Mouse (Mus musculus): ENCODE results near the gene Kremen2. TPM values are rescaled to one million over a fixed set of nuclear protein-coding genes. Genes with fewer than 3 reads are reported as not detected.

Gene Kremen2
- polyA plus RNA-seq, 1 experiment from 2014 or later: 1.5 TPM

DNA sequence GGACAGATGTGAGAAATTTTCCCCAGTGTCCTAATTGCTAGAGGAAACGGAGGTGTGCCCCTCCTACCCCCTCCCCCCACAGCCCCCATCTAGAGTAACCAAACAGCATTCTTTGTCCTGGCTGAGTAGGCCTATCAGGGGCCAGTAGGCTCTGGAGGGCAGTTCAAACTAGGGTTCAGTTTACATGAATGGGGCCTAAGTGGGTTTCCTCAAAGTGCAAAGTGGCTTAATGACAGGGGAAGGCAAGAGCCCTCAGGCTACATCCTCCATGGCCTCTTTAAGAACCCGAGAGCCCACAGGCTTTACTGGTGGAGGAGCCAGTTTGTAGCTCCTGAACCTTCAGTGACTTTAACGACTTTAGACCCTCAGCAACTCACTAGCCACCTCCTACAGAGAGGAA lies 49.8 kb downstream of the Kremen2 start:
- Histone ChIP-seq H3K4me3 (no peak overlapping the region), H3K9ac (replicated peaks) (no peak overlapping the region), H3K27me3 (peaks cover 48% of the 10 kb centered on the region), H3K4me2 (replicated peaks) (no peak overlapping the region), H3K36me3 (no peaks in the 10 kb centered on the region), H3K27ac (replicated peaks) (no peak overlapping the region), H3K9me3 (no peaks in the 10 kb centered on the region), H3K4me1 (0 out of 2 replicates have a peak, but pooled peaks cover 4% of the 10 kb centered on the region)
- 17% methylated on average over 3 of the region's 3 CpGs for WGBS
- ATAC-seq (ENCODE audit: low FRiP score, low read depth): no peak

DNA sequence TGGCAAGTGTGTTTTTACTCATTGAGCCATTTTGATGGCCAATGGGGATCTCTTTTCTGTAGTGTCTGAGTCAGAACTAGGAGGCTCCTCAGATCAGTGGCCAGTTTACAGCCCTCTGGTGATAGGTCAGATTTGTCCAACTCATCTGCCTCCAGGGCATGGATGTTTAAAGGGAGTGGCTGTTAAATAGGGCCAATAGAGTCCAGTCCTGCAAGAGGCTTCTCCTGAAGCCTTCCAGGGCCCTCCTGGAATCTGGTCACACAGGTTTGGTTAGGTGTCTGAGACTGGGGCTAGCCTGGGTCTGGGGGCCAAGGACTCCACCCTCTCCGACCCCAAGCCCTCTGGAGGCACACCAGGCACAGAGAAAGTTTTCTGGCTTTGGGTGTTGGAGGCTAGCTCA lies 51.1 kb downstream of the Kremen2 start:
- H3K27ac ChIP-seq (replicated peaks): no peak overlapping the region
- no peak overlapping the region for H3K4me2 ChIP-seq (replicated peaks)
- H3K4me3 ChIP-seq: no peak overlapping the region
- no peak overlapping the region for H3K9ac ChIP-seq (replicated peaks)
- no peaks in the 10 kb centered on the region for H3K9me3 ChIP-seq
- no peaks in the 10 kb centered on the region for H3K36me3 ChIP-seq
- no peak for ATAC-seq (ENCODE audit: low FRiP score, low read depth)
- peaks cover 35% of the 10 kb centered on the region for H3K27me3 ChIP-seq
- H3K4me1 ChIP-seq: 0 out of 2 replicates have a peak, but pooled peaks cover 4% of the 10 kb centered on the region
- WGBS: 81% methylated on average over 1 of the region's 1 CpGs

Other genes with a start within 250 kb of the Kremen2 start
- 21.8 and 22.4 TPM in 2 replicates for gene Zfp213, start 181.6 kb downstream of the Kremen2 start, polyA plus RNA-seq (2016; fragmentation: Nextera tagmentation; extraction: Ambion mirVana)
- 24.1 and 25.9 TPM in 2 replicates for gene Zfp13, start 146.3 kb downstream of the Kremen2 start, polyA plus RNA-seq (2016; fragmentation: Nextera tagmentation; extraction: Ambion mirVana)
- 0.16 TPM in 1 of 2 replicates, not detected in the other for gene Zscan10, start 145.0 kb downstream of the Kremen2 start, polyA plus RNA-seq (2016; fragmentation: Nextera tagmentation; extraction: Ambion mirVana)
- gene Mmp25, start 100.6 kb downstream of the Kremen2 start, polyA plus RNA-seq (2016; fragmentation: Nextera tagmentation; extraction: Ambion mirVana): 1.5 and 1.7 TPM in 2 replicates
- 0.14 and 0.26 TPM in 2 replicates for gene Bicdl2, start 85.3 kb downstream of the Kremen2 start, polyA plus RNA-seq (2016; fragmentation: Nextera tagmentation; extraction: Ambion mirVana)
- 52.2 and 52.8 TPM in 2 replicates for gene Hcfc1r1, start 72.2 kb downstream of the Kremen2 start, polyA plus RNA-seq (2016; fragmentation: Nextera tagmentation; extraction: Ambion mirVana)
- gene Thoc6, start 72.0 kb downstream of the Kremen2 start, polyA plus RNA-seq (2016; fragmentation: Nextera tagmentation; extraction: Ambion mirVana): 46.7 and 48.5 TPM in 2 replicates
- gene Tnfrsf12a, start 68.4 kb downstream of the Kremen2 start, polyA plus RNA-seq (2016; fragmentation: Nextera tagmentation; extraction: Ambion mirVana): 2.2 and 2.5 TPM in 2 replicates
- 1.7 and 2.8 TPM in 2 replicates for gene Cldn6, start 66.6 kb downstream of the Kremen2 start, polyA plus RNA-seq (2016; fragmentation: Nextera tagmentation; extraction: Ambion mirVana)
- gene Cldn9, start 61.8 kb downstream of the Kremen2 start, polyA plus RNA-seq (2016; fragmentation: Nextera tagmentation; extraction: Ambion mirVana): 0.84 TPM in 2 replicates
- gene 1520401A03Rik, start 23.1 kb downstream of the Kremen2 start, polyA plus RNA-seq (2016; fragmentation: Nextera tagmentation; extraction: Ambion mirVana): 0.14 TPM in 1 of 2 replicates, not detected in the other
- 36.9 and 40.8 TPM in 2 replicates for gene Pkmyt1, start 19.5 kb downstream of the Kremen2 start, polyA plus RNA-seq (2016; fragmentation: Nextera tagmentation; extraction: Ambion mirVana)
- gene Paqr4, start 5.0 kb downstream of the Kremen2 start, polyA plus RNA-seq (2016; fragmentation: Nextera tagmentation; extraction: Ambion mirVana): 40.4 and 41.2 TPM in 2 replicates
- gene Flywch1, start 25.8 kb upstream of the Kremen2 start, polyA plus RNA-seq (2016; fragmentation: Nextera tagmentation; extraction: Ambion mirVana): 212 and 220 TPM in 2 replicates
- 33.6 and 37.2 TPM in 2 replicates for gene Flywch2, start 40.2 kb upstream of the Kremen2 start, polyA plus RNA-seq (2016; fragmentation: Nextera tagmentation; extraction: Ambion mirVana)
- 736 and 744 TPM in 2 replicates for gene Srrm2, start 44.7 kb upstream of the Kremen2 start, polyA plus RNA-seq (2016; fragmentation: Nextera tagmentation; extraction: Ambion mirVana)
- 1,125 and 1,165 TPM in 2 replicates for gene Elob, start 83.3 kb upstream of the Kremen2 start, polyA plus RNA-seq (2016; fragmentation: Nextera tagmentation; extraction: Ambion mirVana)
- gene Prss33, start 90.2 kb upstream of the Kremen2 start, polyA plus RNA-seq (2016; fragmentation: Nextera tagmentation; extraction: Ambion mirVana): 0.48 and 0.76 TPM in 2 replicates
- gene Prss32, start 98.0 kb upstream of the Kremen2 start, polyA plus RNA-seq (2016; fragmentation: Nextera tagmentation; extraction: Ambion mirVana): not detected in 2 replicates
- 0.82 and 0.91 TPM in 2 replicates for gene Prss41, start 98.3 kb upstream of the Kremen2 start, polyA plus RNA-seq (2016; fragmentation: Nextera tagmentation; extraction: Ambion mirVana)
- not detected in 2 replicates for gene Prss21, start 122.2 kb upstream of the Kremen2 start, polyA plus RNA-seq (2016; fragmentation: Nextera tagmentation; extraction: Ambion mirVana)
- not detected in 2 replicates for gene Dcpp1, start 135.0 kb upstream of the Kremen2 start, polyA plus RNA-seq (2016; fragmentation: Nextera tagmentation; extraction: Ambion mirVana)
- not detected in 2 replicates for gene Dcpp2, start 135.0 kb upstream of the Kremen2 start, polyA plus RNA-seq (2016; fragmentation: Nextera tagmentation; extraction: Ambion mirVana)
- gene Dcpp3, start 171.6 kb upstream of the Kremen2 start, polyA plus RNA-seq (2016; fragmentation: Nextera tagmentation; extraction: Ambion mirVana): not detected in 2 replicates
- not detected in 2 replicates for gene Sbp, start 195.8 kb upstream of the Kremen2 start, polyA plus RNA-seq (2016; fragmentation: Nextera tagmentation; extraction: Ambion mirVana)
- gene Sbpl, start 209.4 kb upstream of the Kremen2 start, polyA plus RNA-seq (2016; fragmentation: Nextera tagmentation; extraction: Ambion mirVana): not detected in 2 replicates
- not detected in 2 replicates for gene Prss30, start 234.7 kb upstream of the Kremen2 start, polyA plus RNA-seq (2016; fragmentation: Nextera tagmentation; extraction: Ambion mirVana)

All from midbrain, embryonic 12.5 days (tissue).